Mouse (Mus musculus) spleen, embryonic (tissue): ENCODE measurements around the gene Gamt.

Experiments
- CTCF ChIA-PET: fragments of 350-600 bp; sonication (Branson Sonifier 250); formaldehyde crosslinking; loops from one replicate; lab custom pipeline; 2022; lab: Charles Lee

Gene Gamt

GRCm38 (mm10) chr10:80288097-80288496, 27.3 kb upstream of the Gamt start:
- CTCF ChIA-PET = interaction anchor here (0.6 kb wide), 1 partner anchor 111 kb away, joined by 3 read pairs; no protein-coding TSS in a partner anchor

- CTCF ChIA-PET = interaction anchor here (0.6 to 1.0 kb wide), 2 partner anchors 8 to 12 kb away, joined by 3 to 4 read pairs; no protein-coding TSS in a partner anchor
These were observed 24.6 kb upstream of the Gamt start for GRCm38 (mm10) chr10:80285222-80286070.

GRCm38 (mm10) chr10:80282481-80283441, 21.9 kb upstream of the Gamt start:
- CTCF ChIA-PET = no interaction called here

- CTCF ChIA-PET = no interaction called here
These were observed 21.1 kb upstream of the Gamt start for GRCm38 (mm10) chr10:80281921-80282371.

GRCm38 (mm10) chr10:80281304-80281703, 20.5 kb upstream of the Gamt start:
- CTCF ChIA-PET = no interaction called here

GRCm38 (mm10) chr10:80279273-80279672, 18.5 kb upstream of the Gamt start:
- CTCF ChIA-PET = no interaction called here

- CTCF ChIA-PET = no interaction called here
These were observed 17.6 kb upstream of the Gamt start for GRCm38 (mm10) chr10:80278390-80278789.

- CTCF ChIA-PET = no interaction called here
These were observed 15.4 kb upstream of the Gamt start for GRCm38 (mm10) chr10:80276238-80276637.

GRCm38 (mm10) chr10:80273847-80274246, 13.0 kb upstream of the Gamt start:
- CTCF ChIA-PET = interaction anchor here (0.5 to 1.2 kb wide), 2 partner anchors 10 to 11 kb away, joined by 3 to 4 read pairs; no protein-coding TSS in a partner anchor

GRCm38 (mm10) chr10:80271870-80272585, 11.2 kb upstream of the Gamt start:
- CTCF ChIA-PET = no interaction called here

GRCm38 (mm10) chr10:80271186-80271843, 10.5 kb upstream of the Gamt start:
- CTCF ChIA-PET = no interaction called here

- CTCF ChIA-PET = no interaction called here
These were observed 9.9 kb upstream of the Gamt start for GRCm38 (mm10) chr10:80270734-80271181.

- CTCF ChIA-PET = interaction anchor here (0.6 kb wide), 1 partner anchor 398 kb away, joined by 4 read pairs; no protein-coding TSS in a partner anchor
These were observed 9.3 kb upstream of the Gamt start for GRCm38 (mm10) chr10:80270099-80270498.

GRCm38 (mm10) chr10:80265149-80265486, 4.3 kb upstream of the Gamt start:
- CTCF ChIA-PET = interaction anchor here (0.5 kb wide), 1 partner anchor 1232 kb away, joined by 4 read pairs; no protein-coding TSS in a partner anchor

- CTCF ChIA-PET = interaction anchor here (0.5 kb wide), 1 partner anchor 1232 kb away, joined by 4 read pairs; no protein-coding TSS in a partner anchor
These were observed 3.7 kb upstream of the Gamt start for GRCm38 (mm10) chr10:80264341-80265148.

GRCm38 (mm10) chr10:80262776-80263365, 2.1 kb upstream of the Gamt start:
- CTCF ChIA-PET = interaction anchor here (0.6 to 0.7 kb wide), 2 partner anchors 18 to 809 kb away, joined by 3 read pairs; no protein-coding TSS in a partner anchor

GRCm38 (mm10) chr10:80262169-80262568, 1.4 kb upstream of the Gamt start:
- CTCF ChIA-PET = no interaction called here

GRCm38 (mm10) chr10:80261585-80261968, 765 bp upstream of the Gamt start:
- CTCF ChIA-PET = no interaction called here
